Mouse (Mus musculus): ENCODE measurements around the gene Sdr9c7.
A peak's percentile ranks its signal among the peaks of the same experiment; 100 is the strongest.

DNA sequence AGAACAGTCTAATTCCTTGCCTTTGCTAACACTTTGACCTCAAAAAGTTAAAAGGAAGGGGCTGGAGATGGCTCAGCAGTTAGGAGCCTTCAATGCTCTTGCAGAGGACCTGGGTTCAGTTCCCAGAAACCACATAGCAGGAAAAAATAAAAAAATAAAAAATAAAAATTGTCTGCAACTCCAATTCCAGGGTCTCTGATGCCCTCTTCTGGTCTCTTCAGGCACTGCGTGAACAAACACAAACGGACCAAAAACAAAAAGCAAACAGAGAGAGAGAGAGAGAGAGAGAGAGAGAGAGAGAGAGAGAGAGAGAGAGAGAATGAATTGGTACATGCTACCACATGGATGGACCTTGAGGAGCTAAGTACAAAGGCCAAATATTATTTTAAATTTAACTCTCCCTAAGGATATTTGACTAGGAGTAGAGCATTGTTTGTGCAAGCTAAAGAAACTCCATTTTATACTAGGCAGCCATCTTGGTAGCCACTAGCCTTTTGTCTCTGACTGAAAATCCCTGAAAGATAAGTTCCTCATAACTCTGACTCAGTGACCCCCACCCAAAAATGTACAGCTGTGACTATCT is 39.2 kb downstream of the Sdr9c7 start:
- TF ChIP-seq CTCF (IDR thresholded peaks at IDR 0.05 in 2 of 3, conservative IDR thresholded peaks at IDR 0.05 in 1 of 3; ENCODE audit: control insufficient read depth in 1 of 3, insufficient read depth in 1 of 3, low read depth in 2 of 3, low read length in 3 of 3, poor library complexity in 1 of 3, severe bottlenecking in 1 of 3) (peak; percentile 43 to 80 (median 65)), POLR2A (IDR thresholded peaks at IDR 0.05; ENCODE audit: control insufficient read depth in 1 of 2, insufficient read depth in 1 of 2, low read depth in 1 of 2, low read length in 2 of 2, poor library complexity in 1 of 2) (no peak), TAL1 (IDR thresholded peaks at IDR 0.05; ENCODE audit: low read length) (no peak), MAX (IDR thresholded peaks at IDR 0.05; ENCODE audit: low read length) (no peak)
